Mouse (Mus musculus): ENCODE measurements around the gene Duoxa2.
A peak's percentile ranks its signal among the peaks of the same experiment; 100 is the strongest.

Gene Duoxa2

DNA sequence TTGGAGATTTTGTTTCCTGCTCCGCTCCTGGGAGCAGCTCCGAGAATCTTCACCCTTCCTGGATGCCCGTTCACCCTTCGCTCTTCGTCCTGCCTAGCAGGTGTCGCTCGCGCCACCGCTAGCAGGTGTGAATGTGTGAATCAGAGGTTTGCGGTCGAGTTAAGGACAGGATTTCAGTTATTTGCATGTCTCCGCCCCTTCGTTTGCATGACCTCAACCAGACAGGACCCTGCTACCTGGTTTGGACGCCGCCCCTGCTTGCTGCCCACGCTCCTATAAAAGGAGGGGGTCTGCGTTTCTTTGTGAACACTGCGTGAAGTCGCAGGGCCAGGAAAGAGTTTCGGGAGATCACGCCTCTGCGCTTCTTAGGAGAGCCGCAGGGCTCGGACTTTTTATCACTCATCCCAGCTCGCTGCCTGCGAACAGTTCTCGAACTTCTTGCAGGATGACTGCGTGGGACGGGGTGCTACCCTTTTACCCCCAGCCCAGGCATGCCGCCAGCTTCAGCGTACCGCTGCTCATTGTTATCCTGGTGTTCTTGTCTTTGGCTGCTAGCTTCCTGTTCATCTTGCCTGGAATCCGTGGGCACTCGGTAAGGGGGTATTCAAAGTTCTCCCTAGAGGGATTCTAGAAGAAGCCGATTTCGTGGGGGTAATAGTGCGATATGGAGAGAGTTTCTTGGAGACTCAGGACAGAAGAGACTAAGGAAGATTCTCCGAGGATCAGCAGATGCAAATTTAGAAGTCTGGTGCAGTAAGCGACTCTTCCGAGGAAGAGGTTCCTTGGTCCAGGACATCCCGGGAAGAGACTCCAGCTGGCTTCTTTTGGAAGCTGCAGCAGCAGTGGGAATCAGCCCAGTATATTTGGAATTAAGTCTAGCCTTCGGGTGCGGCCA is at the start of gene Duoxa2:
Duoxa2 (plus strand) TSS at position 305 of the 895 bp plus-strand sequence.
- DNase-seq (ENCODE audit: extremely low read depth, low read depth) = no peak

DNA sequence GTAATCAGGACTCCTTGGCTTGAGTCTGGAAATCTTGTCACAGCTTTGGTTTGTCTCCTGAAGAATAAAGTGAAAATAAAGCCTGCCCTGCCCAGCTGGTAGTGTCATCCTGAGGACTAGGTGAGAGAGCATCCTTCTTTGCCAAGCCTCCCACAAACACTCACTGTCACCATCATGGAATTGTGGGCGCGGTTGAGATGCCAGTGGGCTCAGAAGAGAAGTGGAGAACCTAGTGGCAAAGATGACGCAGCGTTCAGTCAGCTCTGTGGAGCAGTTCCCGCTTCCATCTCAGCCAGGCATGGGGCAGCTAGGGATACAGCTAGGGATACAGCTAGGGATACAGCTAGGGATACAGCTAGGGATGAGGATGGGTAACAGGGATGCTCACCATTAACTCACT is 42.7 kb upstream of the Duoxa2 start:
- DNase-seq (ENCODE audit: extremely low read depth, low read depth) = no peak

DNA sequence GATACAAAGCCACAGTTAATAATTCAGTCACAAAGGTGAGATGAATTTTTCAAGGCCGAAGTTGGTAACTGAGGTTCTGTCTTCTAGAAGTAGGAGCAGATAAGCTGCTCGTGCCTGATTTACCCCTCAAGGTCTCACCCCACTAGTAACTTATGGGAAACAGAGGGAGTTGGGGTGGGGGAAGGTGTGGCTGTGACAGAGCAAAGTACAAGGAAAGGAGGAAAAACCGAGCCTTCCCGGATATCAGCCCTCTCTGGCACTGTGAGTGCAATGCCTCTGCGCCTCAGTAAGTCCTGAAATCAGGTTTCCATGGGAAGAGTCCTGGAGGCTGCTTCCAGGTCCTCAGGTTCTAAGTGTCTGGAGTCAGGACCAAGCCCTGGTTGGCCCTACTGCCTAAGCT is 38.0 kb upstream of the Duoxa2 start:
- no peak for DNase-seq (ENCODE audit: extremely low read depth, low read depth)

DNA sequence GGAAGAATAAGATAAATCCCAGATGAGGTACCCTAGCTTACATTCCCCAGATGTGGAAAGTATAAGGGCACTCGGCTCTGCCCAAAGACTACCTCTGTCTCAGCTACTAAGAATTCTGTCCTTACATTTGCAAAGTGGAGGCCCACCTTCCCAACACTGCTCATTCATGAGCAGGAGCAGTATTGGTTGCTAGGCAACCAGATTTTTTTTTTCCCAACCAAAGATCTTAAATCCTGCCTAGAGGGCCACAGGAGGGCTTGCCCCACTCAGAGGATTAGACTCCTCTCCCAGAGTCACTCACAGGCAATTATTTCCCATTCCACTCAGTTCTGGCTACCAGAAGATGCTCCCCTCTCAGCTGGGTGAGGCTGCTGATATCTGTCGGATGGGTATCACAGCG is 34.0 kb upstream of the Duoxa2 start:
- DNase-seq (ENCODE audit: extremely low read depth, low read depth) = no peak

DNA sequence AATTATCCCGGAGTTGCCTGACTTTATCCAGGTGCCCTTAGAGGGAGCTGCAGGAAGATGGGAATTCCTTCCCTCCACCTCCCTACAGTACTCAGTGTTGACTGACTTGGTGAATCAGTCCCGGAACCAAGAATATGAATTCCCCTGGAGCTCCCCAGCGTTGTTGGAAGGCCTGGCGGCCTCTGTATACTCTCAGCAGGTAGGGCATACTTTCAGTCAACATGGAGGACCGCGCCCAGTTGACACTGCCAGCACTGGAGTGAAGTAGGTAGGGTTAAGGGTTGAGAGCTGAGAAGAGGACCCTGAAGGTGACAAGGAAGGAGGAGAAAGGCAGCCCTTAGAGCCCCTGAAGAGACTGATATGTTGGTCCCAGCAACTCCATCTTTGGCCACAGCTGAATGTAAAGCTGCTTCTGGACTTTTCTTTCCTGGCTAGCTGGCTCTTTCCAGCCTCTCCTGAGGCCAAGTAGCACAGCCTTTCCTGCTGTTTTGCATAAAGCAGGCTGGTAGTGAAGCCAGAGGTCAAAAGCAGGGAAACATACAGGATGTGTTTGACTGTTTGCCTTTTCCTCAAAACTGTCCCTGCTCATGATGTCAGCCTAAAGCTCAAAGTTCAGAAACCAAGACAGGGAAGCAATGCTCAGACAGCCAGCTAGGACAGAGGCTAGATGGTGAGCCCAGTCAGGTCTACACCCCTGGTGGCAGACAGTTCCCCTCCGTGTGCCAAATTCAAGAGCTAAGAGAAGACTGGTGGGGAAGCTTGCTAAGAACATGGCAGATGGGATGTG is 32.1 kb upstream of the Duoxa2 start:
- DNase-seq (ENCODE audit: extremely low read depth, low read depth) = no peak

DNA sequence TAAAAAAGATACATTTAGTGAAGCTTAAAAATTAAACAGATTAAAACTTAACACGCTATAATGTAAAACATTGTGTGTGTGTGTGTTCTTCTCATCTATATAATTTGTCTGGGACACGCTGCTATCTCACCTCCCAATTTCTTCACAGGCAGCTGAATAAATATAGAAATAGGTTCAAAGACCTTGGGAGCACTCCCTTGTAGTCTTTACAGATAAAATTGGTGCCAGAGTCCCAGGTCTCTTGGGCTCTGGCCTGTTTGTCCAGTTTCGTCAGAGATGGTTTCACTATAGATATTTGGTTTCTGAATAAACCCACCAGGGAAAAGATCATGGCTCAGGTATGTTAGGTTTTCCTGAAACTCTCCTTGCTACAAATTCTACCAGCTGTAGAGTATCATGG is 19.9 kb upstream of the Duoxa2 start:
- DNase-seq (ENCODE audit: extremely low read depth, low read depth) = no peak

DNA sequence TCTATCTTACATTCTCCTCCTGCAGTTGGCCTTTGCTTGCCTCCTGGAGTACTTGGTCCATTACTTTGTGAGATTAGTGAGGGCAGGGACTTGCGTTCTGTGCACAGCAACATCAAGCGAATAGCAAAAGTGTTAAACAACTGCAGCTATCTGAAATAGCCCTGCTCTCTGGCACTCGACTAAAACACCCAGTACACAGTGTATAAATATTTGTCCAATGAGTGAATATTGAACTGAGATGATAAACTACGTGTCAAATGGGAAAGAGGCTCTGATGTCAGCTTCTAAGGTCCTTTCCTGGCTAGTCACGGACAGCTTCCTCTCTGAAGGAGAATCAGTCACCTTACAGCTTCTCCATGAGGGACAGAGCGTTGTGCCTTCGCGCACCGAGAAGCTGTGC is 14.6 kb upstream of the Duoxa2 start:
- DNase-seq (ENCODE audit: extremely low read depth, low read depth) = no peak

DNA sequence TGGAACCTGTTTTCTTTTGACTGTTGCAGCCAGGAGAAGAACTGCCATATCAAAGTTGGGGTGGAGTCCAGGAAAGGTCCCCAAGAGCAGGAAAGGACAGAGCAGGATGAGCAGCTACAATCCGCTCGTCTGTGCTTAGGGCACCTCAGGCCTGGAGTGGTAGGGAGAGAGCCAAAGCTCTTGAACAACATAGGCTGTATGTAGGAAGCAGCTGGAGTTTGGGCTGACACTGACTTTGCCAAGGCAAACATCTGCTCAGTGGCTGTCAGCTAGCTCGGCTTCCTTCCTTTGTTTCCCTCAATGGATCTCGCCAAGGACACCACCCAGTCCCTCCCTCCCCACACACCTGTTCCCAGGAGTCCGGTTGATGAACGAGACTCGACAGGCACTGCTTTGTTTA is 12.6 kb upstream of the Duoxa2 start:
- no peak for DNase-seq (ENCODE audit: extremely low read depth, low read depth)

DNA sequence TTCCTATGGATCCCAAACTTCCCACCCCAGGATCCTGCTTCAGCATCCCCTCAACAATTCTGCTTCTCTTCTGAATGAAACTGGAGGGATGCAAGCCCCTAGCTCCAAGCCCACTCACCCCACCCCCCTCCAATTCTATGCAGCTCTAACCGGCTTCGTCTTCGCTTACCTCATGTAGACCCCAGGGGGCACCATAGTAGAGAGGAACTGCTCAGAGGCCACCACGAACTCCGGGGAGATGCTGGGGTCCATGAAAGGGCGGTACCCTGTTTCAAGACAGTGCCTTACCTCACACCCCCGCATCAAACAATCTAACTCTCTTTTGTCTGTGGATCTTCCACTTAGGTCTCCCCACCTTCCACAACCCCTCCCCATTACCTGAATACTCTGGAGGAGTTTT is 3.8 kb upstream of the Duoxa2 start:
- DNase-seq (ENCODE audit: extremely low read depth, low read depth) = no peak

DNA sequence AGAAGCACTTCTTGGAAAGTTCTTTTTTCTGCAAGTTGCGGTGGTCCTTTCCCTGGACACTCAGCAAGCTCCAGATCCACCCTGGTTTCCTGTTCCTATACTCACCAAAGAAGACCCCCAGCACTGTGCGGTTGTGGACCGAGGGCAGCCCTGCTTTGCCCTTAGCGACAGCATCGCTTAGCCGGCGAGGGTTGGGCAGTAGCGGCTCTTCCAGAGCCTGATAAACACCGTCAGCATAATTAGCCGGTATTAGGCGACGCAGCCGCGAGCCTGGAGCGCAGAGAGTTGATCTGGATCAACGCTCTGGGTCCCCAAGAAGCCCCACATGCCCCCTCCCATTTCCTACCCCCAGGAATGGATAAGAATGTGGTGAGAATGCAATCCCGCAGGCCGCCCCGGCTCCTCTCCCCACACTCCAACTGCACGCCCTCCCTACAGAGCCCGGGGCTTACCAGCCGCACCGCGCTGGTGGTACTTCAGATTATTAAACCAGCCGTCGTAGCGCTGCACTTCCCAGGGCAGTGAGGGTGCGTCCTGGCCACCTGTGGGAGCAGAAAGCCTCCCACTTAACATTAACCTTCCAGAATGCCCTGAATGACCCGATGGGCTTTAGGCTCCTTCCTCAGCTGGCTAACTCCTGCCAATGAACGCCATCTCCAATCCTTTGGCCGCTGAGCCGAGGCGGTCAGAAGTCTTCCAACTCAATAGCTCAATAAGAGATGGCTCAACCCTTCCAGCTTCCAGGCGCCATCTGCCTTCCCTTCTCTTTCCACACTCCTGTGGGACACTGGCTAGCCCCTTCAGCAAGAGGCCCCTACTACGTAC is 1.2 kb upstream of the Duoxa2 start:
- no peak for DNase-seq (ENCODE audit: extremely low read depth, low read depth)

DNA sequence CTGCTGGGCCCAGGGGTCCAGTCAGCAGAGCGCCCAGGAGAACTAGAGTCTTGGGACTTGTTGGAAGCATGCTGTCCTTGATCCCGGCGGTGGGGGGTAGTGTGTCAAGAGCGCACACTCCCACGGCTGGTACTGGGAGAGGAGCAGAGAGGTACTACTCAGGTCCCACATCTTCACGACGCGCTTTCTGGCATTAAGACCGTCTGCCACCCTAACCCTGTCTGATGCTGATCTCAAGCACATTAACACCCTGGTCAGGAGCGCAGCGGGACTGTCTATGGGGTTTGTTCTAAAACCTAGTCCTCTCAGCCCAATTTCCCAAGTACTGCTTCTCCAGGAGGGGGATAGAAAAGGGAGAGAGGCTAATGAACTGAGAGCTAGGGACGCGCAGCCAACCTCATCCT is 602 bp upstream of the Duoxa2 start, which contains the start of gene Duox2:
Duox2 (minus strand) TSS at position 354 of the 404 bp plus-strand sequence.
- no peak for DNase-seq (ENCODE audit: extremely low read depth, low read depth)

DNA sequence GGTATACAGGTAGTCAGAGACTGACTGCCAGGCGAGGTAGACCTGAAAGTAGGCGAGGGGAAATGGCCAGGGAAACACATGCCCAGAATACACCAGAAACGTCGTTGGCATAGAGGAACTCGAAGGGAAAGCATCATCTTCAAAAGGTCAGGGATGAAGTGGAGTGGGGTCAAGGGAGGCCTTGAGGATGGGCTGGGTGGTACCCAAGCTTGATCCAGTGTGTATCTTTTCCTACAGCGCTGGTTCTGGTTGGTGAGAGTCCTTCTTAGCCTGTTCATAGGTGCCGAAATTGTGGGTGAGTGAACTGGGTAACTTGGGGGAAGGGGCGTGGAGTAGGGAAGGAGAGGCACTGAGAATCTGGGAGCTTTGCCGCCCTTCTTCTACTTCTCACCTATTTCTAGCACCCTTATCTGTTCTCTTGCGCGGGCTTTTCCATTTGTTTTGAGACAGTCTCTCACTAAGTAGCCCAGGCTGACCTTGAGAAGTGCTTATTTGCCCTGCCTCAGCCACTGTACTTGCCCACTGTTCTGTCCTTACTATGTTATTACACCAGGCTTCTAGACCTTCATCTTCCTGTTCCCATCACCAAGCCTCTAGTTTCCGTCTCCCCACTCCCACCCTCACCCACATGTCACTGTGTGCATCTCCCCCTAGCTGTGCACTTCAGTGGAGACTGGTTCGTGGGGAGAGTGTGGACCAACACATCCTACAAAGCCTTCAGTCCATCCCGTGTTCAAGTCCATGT is 1.4 kb downstream of the Duoxa2 start:
- no peak for DNase-seq (ENCODE audit: extremely low read depth, low read depth)

DNA sequence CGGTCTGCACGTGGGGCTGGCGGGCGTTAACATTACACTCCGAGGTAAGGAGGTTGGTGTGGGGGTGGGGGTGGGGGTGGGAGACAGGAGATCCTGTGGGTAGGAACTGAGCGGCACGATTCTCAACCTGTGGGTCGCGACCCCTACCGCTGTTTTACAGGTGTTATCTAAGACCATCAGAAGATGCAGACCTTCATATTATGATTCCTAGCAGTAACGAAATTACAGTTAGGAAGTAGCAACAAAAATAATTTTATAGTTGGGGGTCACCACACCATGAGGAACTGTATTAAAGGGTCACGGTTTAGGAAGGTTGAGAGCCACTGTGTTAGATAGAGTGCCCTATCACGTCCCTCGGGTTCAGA is 1.9 kb downstream of the Duoxa2 start:
- DNase-seq (ENCODE audit: extremely low read depth, low read depth) = no peak

DNA sequence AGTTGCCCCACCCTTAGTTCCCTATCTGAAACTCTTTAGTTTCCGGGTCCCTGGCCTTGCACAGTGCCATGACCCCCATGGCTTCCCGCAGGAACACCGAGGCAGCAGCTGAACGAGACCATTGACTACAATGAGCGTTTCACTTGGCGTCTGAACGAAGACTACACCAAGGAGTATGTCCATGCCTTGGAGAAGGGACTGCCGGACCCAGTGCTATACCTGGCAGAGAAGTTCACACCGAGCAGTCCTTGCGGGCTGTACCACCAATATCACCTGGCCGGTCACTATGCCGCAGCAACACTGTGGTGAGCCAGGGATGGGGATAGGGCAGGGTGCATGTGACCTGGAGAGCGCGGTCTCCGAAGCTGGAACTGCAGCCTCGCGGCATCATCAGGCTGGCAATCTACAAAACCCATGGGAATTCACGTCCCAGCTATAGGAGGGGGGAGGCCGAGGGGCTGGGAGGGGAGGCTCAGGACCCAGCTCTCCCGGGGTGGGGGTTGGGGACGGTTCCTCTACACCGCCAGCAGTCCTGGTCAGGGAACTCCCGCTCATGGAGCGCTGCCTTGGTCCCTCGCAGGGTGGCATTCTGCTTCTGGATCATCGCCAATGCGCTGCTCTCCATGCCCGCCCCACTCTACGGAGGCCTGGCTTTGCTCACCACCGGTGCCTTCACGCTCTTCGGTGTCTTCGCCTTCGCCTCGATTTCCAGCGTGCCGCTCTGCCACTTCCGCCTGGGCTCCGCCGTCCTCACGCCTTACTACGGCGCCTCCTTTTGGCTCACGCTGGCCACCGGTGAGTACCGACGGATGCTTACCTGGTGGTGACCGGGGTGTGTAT is 2.6 kb downstream of the Duoxa2 start:
- no peak for DNase-seq (ENCODE audit: extremely low read depth, low read depth)

DNA sequence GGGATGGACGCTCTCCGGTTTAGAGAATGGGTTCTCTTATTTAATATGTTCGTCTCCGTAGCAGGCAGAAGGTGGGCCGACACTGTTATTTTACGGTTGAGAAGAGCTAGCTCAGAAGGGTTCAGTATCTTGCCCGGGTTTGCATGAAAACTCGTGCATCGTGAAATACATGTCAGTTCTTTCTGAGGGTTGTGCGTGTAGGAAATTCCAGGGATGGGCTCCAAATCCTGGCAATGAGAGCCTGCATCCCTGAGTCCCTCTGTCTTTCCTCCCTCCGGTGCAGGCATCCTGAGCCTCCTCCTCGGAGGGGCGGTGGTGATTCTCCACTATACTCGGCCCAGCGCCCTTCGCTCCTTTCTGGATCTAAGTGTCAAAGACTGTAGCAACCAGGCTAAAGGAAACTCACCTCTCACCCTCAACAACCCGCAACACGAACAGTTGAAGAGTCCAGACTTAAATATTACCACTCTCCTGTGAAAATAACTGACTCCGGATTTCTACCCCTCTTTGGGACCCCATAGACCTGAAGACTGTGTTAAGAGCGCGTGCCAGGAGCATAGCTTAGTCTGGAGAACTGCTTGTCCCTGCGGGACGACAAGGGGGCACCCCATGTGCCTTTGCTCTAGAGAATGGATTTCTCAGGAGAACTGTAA is 3.3 kb downstream of the Duoxa2 start:
- no peak for DNase-seq (ENCODE audit: extremely low read depth, low read depth)

DNA sequence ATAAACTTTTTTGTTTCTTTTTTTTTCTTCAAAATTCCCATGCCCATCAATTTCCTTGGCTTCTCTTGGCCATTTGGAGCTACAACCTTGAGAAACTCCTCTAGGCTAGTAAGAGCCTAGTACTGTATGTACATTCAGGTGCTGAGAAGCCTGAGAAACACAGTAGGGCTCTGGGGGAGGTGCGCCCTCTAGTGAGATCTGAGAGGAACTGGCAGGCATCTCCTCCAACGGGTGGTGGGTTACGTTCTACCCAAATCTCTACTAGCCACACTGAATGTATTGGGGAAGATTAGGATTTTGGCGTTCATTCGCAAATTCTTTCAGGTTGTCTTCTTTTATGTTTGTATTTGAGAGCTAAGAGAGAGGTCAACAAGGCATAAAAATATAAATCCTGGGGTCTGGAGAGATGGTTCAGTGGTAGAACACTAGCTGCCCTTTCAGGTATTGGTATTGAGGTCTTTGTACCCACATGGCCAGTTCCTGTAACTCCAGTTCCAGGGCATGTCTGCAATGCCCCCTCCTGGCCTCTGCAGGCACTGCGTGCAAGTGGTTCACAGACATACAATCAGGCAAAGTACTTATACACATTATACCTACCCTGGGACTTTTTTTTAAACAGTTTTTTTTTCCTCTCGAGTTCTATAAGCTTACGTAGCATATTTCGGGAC is 4.0 kb downstream of the Duoxa2 start:
- DNase-seq (ENCODE audit: extremely low read depth, low read depth) = peak; percentile 73

DNA sequence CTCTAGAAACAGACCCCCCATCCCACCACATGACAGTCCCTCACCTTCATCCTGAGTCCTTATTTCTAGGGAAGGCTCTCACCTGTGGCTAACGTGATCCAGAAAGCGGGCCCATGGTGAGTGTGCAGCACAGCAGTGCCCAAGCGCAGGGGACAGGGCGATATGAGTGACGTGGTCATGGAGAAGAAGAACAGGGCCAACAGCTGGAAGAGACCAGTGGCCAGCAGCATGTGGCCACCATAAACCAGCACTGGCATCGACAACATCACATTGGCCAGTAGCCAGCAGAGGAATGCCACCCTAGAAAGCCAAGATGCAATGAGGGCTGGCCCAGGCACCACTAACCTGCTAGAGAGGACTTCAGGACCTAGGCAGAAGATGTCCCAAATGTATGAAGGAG is 5.8 kb downstream of the Duoxa2 start:
- no peak for DNase-seq (ENCODE audit: extremely low read depth, low read depth)

DNA sequence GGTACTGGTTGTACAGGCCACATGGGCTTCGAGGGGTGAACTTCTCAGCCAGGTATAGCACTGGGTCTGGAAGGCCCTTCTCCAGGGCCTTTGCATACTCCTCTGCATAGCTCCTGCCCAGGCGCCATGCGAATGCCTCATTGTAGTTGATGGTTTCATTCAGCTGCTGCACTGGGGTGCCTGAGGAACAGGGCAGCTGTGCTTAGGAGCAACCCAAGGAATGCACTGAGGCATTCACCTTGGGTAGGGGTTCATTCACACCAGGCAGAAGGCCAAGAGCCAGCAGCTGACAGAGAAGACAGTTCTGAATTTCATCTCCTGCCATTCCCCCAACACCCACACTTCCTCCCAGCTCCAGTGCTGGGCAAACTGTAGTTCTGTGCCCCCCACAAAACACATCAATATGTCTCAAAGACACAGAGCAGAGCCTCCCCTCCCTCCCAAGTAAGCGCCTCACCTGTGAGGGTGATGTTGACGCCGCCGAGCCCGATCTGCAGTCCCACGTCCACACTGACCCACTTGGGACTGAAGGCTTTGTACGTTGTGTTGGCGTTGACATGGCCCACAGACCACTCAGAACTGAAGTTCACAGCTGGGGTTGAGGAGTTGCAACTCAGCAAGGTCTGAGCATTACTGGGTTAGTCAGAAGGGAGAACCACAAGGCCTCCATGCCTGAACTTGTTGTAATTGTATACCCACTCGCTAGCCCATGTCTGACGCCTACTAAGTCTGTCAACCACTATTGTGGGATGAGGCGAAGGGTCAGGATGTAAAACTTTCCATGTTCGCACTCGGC is 6.6 kb downstream of the Duoxa2 start:
- DNase-seq (ENCODE audit: extremely low read depth, low read depth) = no peak
